Mouse (Mus musculus): Measurements from ENCODE around the gene Art1.

Art1 gene

DNA sequence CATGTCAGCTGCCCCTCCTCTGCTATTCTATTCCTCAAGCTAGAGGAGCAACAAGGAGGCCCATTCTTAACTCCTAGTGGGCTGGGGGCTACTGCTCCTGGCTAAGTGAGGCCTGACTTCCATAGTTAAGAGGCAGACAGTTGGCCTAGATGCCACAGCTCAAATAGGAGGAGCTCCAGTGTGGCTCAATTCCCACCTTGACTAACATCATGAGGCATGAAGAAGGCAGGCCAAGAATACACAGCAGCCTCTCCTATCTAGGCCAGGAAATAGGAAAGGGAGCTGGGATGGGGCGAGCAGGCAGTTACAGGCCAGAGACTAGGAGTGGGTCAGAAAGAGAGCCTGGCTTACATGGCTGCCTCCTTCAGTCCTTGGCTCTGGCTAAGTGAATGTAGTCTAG, 6.7 kb downstream of the Art1 start:
- peak; percentile 67 for DNase-seq (ENCODE audit: low read depth, low spot score)

DNA sequence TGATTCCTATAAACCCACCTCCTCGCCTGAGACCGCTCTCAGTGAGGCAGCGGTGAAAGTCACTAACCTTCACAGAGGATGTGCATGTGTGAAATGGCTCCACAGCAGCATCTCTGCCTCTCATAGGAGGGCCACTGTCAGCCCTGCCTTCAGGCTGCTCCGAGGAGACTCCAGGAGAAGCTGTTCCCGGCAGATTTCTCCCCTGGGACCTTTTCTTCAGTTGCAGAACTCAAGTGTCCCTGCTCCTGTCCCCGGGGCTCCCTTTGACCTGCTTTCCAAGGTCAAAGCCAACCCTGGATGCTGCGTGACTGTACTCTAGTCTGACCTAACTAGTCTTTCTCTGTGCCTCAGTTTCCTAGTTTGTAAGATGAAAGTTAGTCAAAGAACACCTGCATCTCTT, 7.6 kb downstream of the Art1 start, which contains the start of gene Art5:
TSS of gene Art5 (minus strand) at position 319 of the 400 bp plus-strand sequence.
- DNase-seq (ENCODE audit: low read depth, low spot score), result no peak

DNA sequence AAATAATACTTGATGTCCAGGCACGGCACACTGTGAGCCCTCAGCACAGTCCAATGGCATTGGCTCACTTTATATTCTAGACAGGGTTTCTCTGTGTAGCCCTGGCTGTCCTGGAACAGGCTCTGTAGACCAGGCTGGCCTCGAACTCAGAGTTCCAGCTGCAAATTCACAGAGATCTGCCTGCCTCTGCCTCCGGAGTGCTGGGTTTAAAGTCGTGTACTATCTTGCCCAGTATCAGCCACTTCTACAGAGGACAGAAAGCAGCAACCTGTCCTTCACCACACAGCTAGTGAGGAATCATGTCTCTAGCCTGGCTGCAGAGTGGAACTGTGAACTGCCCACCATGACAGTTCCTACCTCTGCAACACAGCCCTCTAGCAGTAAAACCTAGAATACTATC, 8.2 kb downstream of the Art1 start:
- DNase-seq (ENCODE audit: low read depth, low spot score), result no peak

DNA sequence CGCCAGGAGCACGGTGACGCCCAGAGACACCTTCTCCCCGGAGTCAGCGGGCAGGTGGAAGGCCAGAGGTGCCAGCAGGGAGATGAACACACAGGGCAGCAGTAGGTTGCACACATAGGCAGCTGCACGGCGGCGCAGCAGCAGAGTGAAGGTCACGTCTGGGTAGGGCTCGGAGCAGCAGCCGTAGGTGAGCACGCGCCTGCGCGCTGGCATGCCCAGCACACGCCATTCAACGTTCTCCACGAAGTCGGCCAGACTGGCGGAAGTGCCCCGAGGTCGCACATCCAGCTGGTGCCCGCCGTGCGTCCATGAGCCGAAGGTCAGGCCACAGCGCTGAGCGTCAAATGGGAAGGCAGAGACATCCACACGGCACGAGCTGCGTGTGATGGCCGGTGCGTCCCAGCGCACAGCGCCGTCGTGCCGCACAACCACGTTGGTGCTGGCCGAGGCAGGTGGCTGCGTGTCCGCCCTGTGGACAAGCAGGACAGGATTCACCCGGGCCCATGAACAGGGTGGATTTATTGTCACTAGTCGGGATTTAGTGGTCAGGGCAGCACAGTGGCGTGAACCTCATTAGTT, 11.7 kb downstream of the Art1 start:
- DNase-seq (ENCODE audit: low read depth, low spot score), result no peak

DNA sequence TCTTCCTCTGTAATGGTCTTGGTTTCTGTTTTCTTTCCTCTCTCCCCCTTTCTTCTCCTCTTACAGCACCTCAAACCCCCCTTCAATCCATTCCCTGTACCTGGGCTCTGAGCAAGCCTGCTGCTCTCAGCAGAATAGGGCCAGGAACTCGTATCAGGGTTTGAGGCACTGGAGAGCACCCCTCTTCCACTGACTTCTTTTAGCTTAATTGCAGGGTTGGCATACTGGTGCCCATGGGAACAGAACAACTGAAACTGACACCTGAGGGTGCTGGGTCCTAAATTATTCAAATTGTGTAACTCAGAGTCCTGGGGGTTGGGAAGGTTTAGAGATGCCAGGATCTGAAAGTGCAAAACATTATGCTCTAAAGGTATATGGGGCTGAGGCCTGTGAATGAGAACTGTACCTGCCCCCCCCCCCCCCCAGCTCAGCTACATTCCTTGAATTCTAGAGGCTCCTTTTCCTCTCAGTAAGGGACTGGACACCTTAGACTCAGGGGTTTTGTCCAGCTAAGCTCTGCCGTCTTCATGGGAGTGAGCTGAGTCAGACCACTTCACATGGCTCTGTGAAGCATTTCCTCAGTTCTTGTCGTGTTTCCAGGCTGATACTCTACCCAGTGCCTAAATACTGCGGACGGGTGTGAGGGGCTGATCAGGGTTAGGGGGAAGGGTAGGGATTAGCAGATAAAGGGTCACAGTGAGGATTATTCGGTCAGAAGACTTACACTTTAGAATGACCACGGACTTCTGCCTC, 15.2 kb downstream of the Art1 start, which contains the start of gene Chrna10:
TSS of gene Chrna10 (minus strand) at position 250 of the 753 bp plus-strand sequence.
- DNase-seq (ENCODE audit: low read depth, low spot score), result no peak

DNA sequence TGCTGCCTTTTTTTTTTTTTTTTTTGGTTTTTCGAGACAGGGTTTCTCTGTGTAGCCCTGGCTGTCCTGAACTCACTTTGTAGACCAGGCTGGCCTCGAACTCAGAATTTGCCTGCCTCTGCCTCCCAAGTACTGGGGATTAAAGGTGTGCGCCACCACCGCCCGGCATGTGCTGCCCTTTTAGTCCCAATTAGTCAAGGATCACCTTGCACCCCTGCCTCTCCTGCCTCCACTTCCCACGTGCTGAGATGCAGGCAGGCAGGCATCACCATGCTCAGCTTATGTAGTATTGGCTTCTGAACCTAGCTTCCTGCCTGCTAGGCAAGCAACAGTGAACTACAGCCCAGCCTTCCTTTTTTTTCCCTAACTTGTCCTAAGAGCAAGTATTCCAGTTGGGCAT, 15.8 kb downstream of the Art1 start:
- no peak for DNase-seq (ENCODE audit: low read depth, low spot score)

DNA sequence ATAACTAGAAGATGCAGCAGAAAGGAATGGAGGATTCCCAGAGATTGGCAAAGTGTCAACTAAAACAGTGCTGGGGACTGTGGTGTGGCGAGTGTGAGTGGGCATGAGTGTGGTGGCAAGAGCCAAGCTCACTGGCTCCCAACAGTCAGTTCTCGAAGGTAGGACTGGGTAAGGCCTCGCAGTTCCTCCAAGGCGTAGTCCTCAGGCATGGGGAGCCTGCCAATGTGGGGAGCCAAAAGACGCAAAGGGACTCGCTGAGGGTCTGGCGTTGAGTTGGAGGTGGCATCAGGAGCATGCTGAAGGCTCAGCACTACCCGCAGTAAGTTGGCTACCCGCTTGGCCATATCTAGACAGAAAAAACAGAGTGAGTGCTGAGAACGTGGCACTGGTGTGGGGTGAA, 18.8 kb downstream of the Art1 start:
- no peak for DNase-seq (ENCODE audit: low read depth, low spot score)

DNA sequence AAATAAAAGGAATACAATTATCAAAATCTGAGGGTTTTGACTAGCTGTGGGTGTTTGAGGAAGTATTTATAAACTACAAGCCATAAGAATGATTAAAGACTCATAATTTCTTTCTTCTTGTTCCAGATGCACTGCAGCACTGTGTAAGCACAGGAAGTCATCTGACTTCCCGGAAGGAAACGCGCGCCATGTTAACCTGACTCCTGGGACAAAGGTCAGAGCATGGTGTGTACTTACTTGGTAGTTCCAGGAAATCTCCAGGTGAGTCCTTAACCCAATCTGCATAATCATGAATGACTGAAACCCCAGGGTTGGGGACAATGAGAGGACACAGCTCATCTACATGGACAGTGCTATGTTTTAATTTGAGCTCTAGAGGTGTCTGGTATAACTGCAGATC, 30.9 kb downstream of the Art1 start:
- no peak for DNase-seq (ENCODE audit: low read depth, low spot score)

DNA sequence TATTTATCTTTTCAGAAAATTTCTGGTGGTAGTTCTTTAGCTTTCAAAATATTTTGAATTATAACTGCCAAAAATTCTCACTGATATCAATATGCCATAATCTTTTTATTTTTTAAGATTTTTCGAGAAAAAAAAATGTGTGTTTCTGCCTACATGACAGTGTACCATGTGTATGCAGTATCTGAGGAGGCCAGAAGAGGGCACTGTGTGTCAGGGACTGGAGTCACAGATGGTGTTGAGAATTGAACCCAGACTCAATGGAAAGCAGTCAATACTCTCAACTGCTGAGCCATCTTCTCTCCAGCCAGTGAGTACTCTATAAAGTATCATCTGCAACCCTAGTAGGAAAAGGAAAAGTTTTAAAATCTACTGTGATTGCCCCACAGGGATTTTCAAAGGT, 35.9 kb downstream of the Art1 start:
- DNase-seq (ENCODE audit: low read depth, low spot score), result no peak

DNA sequence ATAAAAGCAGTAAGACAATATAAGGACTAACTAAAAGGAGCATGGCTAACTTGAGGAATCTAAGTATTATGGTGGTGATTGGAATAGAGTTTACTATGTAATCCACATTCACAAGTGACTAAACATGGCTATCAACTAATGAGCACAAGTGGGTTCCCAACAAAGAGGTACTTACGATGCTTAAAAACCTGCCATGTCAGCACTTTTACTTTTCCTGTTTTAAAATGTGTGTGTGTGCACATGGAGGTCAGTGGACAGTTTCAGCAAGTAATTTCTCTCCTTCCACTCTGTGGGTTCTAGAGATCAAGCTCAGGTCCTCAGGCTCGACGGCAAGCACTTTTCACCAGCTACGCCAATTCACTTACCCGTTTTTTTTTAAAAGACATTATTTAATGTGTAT, 36.4 kb downstream of the Art1 start:
- DNase-seq (ENCODE audit: low read depth, low spot score), result no peak

DNA sequence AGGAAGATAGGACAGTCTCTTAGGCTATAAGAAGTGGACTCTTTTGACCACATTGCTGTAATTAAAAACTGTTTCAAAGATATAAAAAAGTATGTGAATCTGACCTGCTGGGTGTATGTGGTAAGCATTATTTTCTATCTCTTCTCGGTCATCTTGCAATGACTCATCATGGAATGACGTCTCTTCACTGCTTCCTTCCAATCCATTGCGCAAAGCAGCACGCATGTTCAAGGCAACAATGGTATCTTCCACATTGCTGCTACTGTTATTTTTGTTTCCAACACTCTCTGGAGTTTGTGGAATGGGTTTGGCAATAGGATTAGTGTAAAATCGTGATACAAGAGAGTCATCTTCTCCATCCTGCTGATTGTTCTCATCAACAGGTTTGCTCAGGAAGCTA, 52.1 kb downstream of the Art1 start:
- DNase-seq (ENCODE audit: low read depth, low spot score), result no peak

Measured in skeletal muscle tissue, adult 2 months (tissue).